Mouse (Mus musculus) Patski (cell line): ENCODE measurements at regions not wholly inside any gene's neighbourhood (a gene's known extent, or its start where the extent isn't known, plus 50 kb on each side); places are given as distances from the start of the nearest gene placed in this dataset.
A peak's percentile ranks its signal among the peaks of the same experiment; 100 is the strongest.

Experiments
- ATAC-seq: fragments of 100-300 bp; one replicate; pipeline ENCODE4 v1.8.0; 2021
- CTCF ChIA-PET: fragments of 350-600 bp; sonication (Branson Sonifier 250); formaldehyde crosslinking; loops from one replicate; lab custom pipeline; 2022; ENCODE audit warnings: inconsistent platforms; lab: Charles Lee
- POLR2A ChIA-PET: fragments of 350-600 bp; sonication (Branson Sonifier 250); formaldehyde crosslinking; loops from one replicate; lab custom pipeline; 2022; ENCODE audit warnings: antibody characterized with exemption, inconsistent platforms; lab: Charles Lee
- DNase-seq: peaks from one replicate; pipeline ENCODE4 v3.0.0-alpha.2; 2011; ENCODE audit warnings: low read depth, low spot score
- H3K27me3 ChIP-seq: fragments of 371-371 bp; one replicate; pipeline ENCODE4 v1.5.1; 2021
- CTCF ChIP-seq: fragments of 100-300 bp; IDR thresholded peaks from one replicate; pipeline ENCODE4 v1.5.1; 2021
- in situ Hi-C: fragments of 300-500 bp; cut with MboI; formaldehyde crosslinking; loops from 3 replicates; pipeline ENCODE4 v1.11.1; 2018; ENCODE audit warnings: low pct_unique_long_range_greater_than_20kb, mixed read lengths

DNA sequence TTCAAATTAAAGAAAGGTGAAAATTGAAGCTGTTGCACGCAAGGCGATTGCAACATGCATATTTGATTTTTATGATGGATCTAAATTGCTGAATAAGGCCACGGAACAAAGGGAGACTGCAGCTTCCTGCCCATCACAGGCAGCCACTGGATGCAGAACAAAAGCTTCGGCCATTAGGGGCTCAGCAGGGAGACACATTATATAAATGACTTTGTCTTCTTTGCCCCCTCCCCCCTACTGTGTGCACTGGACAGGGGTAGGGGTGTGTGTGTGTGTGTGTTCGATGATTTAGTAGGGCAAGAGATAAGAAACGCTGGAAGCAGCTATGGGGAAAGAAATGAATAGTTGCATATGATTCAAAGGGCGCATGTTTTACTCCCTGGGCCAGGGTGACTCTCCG is 481.2 kb upstream of the Pmfbp1 start:
- no peak for ATAC-seq
- in situ Hi-C loops: no loop called here
- ChIA-PET CTCF (interaction anchor here (1.4 kb wide), 1 partner anchor 173 kb away, joined by 3 read pairs; no protein-coding TSS in a partner anchor), POLR2A (no interaction called here)
- no peak for TF ChIP-seq CTCF
- peaks cover 34% of the 10 kb centered on the region for H3K27me3 ChIP-seq
- no peak for DNase-seq

DNA sequence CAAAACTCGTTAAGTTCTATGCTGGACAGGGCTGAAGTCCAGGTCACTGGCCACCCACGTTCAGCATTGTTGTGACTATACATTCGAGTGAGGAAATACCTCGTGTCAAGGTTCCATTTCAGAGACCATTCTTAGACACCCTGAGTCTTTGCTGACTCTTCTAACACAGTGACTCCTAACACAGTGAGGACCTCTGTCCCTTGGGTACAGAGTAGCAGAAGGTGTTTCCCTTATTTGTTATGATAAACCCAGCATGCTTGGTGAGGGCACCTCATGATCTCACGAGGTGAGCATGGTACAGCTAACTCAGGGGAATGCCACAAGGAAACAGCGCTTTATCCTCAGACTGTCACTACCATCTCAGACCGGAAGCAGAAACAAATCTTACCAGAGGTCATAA is 480.2 kb upstream of the Pmfbp1 start:
- POLR2A ChIA-PET: interaction anchor here (0.6 kb wide), 1 partner anchor 9 kb away, joined by 3 read pairs; no protein-coding TSS in a partner anchor
- peaks cover 34% of the 10 kb centered on the region for H3K27me3 ChIP-seq
- TF ChIP-seq CTCF: no peak
- CTCF ChIA-PET: interaction anchor here (1.2 to 1.4 kb wide), 2 partner anchors 16 to 172 kb away, joined by 3 read pairs; no protein-coding TSS in a partner anchor
- in situ Hi-C loops: no loop called here
- DNase-seq: no peak
- no peak for ATAC-seq

DNA sequence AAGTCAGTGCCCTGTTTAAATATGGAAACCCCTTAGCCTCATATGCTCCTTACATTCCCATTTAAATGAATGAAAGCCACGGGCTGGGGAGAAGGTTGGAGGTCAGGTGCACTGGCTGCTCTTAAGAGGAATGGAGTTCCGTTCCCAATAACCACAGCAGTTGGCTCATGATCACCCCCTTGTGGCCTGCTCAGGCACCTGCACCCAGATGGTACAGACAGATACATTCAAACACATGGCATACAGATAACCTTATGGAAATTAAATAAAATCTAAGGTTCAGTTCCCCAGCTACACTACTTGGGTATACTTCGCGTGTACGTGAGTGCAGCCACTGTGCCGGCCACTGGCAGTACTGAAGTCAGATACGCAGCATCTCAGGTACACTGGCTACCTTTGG is 479.1 kb upstream of the Pmfbp1 start:
- H3K27me3 ChIP-seq: peaks cover 38% of the 10 kb centered on the region
- in situ Hi-C loops: no loop called here
- POLR2A ChIA-PET: no interaction called here
- no peak for DNase-seq
- ATAC-seq: no peak
- TF ChIP-seq CTCF: peak; percentile 85
- CTCF ChIA-PET: no interaction called here

DNA sequence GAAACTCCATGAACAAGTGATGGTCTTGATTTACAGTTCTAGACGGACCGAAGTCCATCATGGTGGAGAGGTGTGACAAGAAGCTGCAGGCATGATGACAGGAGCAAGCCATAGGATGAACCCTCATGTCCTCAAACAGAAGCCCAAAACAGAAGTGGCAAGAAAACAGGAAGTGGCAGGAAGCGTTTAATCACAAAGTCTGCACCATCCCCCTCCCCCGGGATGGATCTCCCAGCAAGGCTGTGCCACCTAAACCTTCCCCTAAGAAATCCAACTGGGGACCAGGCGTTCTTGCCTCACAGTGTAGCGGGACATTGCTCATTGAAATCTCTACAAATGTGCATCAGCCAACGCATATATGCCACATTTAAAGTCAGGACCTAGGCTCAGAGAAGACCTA is 474.3 kb upstream of the Pmfbp1 start:
- H3K27me3 ChIP-seq: peaks cover 37% of the 10 kb centered on the region
- POLR2A ChIA-PET: interaction anchor here (0.6 kb wide), 1 partner anchor 171 kb away, joined by 3 read pairs; no protein-coding TSS in a partner anchor
- ATAC-seq (no peak), DNase-seq (no peak)
- in situ Hi-C loops: no loop called here
- no peak for TF ChIP-seq CTCF
- CTCF ChIA-PET: interaction anchor here (1.0 kb wide), 1 partner anchor 11 kb away, joined by 3 read pairs; no protein-coding TSS in a partner anchor

DNA sequence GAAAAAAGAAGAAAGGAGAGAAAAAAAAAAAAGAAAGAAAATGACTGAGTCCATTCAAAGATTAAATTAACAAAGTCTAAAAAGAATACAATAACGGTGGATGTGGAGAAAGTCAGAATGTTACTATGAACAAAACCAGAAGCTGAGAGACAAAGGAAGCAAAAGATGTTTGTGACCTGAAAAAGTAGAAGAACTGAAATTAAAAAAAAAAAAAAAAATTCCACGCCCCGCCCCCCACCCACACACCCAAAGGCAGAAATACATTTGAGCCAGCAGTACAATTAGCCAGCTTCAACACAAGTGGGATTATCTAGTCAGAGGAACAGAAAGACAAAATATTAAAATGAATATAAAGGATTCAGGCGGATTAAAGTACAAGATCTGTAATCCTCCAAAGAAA is 473.7 kb upstream of the Pmfbp1 start:
- no peak for TF ChIP-seq CTCF
- ATAC-seq (no peak), DNase-seq (no peak)
- ChIA-PET POLR2A (interaction anchor here (0.6 kb wide), 1 partner anchor 172 kb away, joined by 3 read pairs; no protein-coding TSS in a partner anchor), CTCF (interaction anchor here (1.0 kb wide), 1 partner anchor 12 kb away, joined by 3 read pairs; no protein-coding TSS in a partner anchor)
- in situ Hi-C loops: loop anchor here (10.0 kb wide), 1 partner anchor 445 kb away; no protein-coding TSS in a partner anchor
- peaks cover 41% of the 10 kb centered on the region for H3K27me3 ChIP-seq

DNA sequence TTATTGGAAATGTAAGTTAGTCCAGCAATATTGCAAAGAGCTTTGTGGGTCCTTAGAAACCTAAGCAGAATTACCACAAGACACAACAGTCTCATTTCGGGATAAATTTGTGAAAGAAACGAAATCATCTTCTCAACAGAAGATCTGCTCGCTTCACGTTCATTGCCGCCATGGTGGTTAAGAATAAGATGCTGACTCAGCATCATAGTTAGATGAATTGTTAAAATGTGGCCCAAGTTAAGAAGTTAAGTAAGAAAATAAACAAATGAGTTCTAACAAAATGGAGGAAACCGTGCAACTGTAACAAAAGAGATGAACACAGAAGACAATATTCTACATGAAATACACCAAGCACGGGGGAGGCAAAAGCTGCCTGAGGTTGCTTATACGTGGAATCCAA is 465.9 kb upstream of the Pmfbp1 start:
- ATAC-seq (no peak), DNase-seq (no peak)
- H3K27me3 ChIP-seq: peaks cover 36% of the 10 kb centered on the region
- ChIA-PET POLR2A (no interaction called here), CTCF (no interaction called here)
- no peak for TF ChIP-seq CTCF
- in situ Hi-C loops: loop anchor here (10.0 kb wide), 1 partner anchor 453 kb away; no protein-coding TSS in a partner anchor

DNA sequence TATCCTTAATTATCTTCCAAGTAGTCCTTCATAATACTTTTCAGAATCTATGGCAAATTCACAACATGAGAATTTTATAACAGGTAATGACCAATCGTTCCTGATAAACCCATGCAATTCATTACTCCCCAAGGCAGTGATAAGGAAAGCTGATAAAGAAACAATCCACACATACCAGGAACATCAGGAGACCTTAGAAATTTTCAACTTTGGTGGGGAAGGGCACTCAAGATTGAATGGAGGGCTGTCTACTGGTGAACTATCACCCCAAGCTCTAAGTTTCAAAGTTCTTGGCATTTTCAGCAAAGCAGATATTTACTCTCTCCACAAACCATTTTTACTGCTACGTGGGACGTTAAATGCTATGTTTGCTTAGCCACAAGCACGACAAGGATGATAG is 440.2 kb upstream of the Pmfbp1 start:
- POLR2A ChIA-PET: no interaction called here
- no peak for TF ChIP-seq CTCF

DNA sequence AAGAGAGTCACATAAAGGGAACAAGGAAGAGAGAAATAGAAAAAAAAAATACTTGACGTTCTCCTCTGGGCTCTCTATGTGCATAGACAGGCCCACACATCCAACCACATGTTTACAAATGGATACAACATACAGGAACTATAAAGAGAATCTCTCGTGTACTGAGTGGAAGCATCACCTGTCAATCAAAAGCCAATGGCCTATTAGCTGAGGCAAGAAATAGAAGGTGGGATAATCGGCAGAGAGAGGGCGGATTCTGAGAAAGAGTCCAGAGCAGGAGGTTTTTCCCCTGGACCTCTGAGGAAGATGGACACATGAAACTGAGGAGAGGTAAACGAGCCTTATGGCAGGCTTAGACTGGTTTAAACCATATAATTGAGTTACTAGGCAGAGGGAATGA is 434.7 kb upstream of the Pmfbp1 start:
- in situ Hi-C loops: no loop called here
- DNase-seq: no peak
- no peak for TF ChIP-seq CTCF
- ATAC-seq: no peak
- ChIA-PET POLR2A (no interaction called here), CTCF (no interaction called here)
- H3K27me3 ChIP-seq: peaks cover 9% of the 10 kb centered on the region

More for the DNA sequence above, 440.2 kb upstream of the Pmfbp1 start:
- H3K27me3 ChIP-seq: peaks cover 9% of the 10 kb centered on the region
- CTCF ChIA-PET: no interaction called here
- in situ Hi-C loops: no loop called here
- ATAC-seq: no peak
- no peak for DNase-seq

DNA sequence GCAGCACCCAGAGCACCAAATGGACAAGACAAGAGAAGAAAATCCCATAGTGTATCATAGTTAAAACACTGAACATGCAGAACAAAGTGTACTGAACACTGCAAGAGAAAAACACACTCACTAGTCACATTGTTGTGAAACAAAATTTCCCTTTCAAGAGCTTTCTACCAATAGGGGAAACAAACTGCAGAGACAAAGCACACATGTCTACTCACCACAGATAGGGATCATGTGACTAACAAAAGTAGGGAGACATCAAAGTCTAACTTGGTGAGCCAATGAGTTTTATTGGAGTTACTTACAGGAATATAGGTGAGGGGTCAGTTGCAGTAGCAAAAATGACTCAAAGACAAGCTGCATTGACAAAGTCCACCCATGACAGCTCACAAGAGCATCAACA is 431.5 kb upstream of the Pmfbp1 start:
- TF ChIP-seq CTCF: no peak
- in situ Hi-C loops: no loop called here
- POLR2A ChIA-PET: no interaction called here
- H3K27me3 ChIP-seq: peaks cover 12% of the 10 kb centered on the region
- CTCF ChIA-PET: interaction anchor here (0.6 to 0.8 kb wide), 2 partner anchors 11 to 17 kb away, joined by 3 read pairs; no protein-coding TSS in a partner anchor
- DNase-seq (no peak), ATAC-seq (no peak)

DNA sequence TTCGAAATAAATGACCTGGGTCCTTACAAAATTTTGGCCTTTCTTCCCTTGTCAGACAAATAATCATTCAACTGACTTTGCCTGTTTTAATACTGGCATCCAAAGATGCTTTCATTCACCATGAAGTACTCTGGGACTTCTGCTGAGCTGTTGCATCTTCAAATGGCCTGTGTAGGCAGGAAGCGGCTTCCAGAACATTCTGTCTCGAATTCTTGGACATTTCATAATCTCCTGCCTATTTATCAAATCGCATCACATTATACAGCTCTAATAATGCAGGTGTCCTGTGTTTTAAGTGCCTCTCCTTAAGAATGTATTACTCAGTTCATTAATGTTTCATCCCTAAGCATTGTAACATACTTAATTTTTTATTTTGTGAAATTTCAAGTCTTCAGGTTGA is 420.1 kb upstream of the Pmfbp1 start:
- ChIA-PET CTCF (interaction anchor here (0.5 kb wide), 1 partner anchor 12 kb away, joined by 3 read pairs; no protein-coding TSS in a partner anchor), POLR2A (no interaction called here)
- DNase-seq (no peak), ATAC-seq (no peak)
- in situ Hi-C loops: no loop called here
- no peak for TF ChIP-seq CTCF
- H3K27me3 ChIP-seq: peaks cover 15% of the 10 kb centered on the region

DNA sequence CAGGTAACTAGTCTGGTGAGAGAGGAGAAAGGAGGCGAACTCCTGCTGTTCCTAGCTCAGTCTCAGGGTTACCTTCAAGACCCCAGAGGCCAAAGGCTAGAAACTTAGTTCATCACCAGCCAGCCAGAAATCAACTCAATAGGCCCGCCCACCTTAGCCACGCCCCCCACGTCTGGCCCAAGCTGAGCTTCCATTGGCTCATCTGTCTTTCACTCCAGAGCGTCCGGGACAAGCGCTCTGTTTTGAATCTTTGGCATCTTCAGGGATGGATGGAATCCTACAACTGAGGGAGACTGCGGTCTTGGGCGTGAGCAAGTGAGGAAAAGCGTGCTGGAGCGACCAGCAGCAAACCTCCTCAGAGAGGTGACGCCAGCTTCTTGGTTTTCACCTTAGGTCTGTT is 418.8 kb upstream of the Pmfbp1 start:
- CTCF ChIA-PET: no interaction called here
- ATAC-seq: no peak
- DNase-seq: no peak
- peaks cover 15% of the 10 kb centered on the region for H3K27me3 ChIP-seq
- in situ Hi-C loops: no loop called here
- POLR2A ChIA-PET: no interaction called here
- TF ChIP-seq CTCF: no peak

DNA sequence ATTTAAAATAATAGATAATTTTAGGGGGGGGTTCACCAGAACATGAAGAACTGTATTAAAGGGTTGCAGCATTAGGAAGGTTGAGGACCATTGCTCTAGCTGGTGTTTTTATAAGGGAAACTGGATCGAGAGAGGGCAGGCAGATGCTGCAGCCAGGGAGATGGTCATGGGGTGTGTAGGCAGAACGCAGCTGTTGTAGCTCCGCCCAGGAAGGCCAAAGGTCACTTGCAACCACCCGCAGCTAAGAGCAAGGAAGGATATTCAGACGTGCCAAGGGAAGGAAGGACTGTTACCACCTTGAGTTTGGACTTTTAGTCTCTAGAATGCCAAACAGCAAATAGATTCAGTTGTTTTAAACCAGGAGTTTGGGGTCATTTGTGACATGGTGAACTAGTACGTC is 414.6 kb upstream of the Pmfbp1 start:
- CTCF ChIA-PET: interaction anchor here (0.6 to 1.3 kb wide), 4 partner anchors 9 to 17 kb away, joined by 3 to 4 read pairs (median 3); no protein-coding TSS in a partner anchor
- POLR2A ChIA-PET: no interaction called here
- no peak for TF ChIP-seq CTCF
- no peak for DNase-seq
- no peaks in the 10 kb centered on the region for H3K27me3 ChIP-seq
- in situ Hi-C loops: no loop called here
- ATAC-seq: no peak
